Mouse (Mus musculus): ENCODE data around the gene Nt5c2.

Gene Nt5c2

GRCm38 (mm10) chr19:46897135-46897534, 117.8 kb downstream of the Nt5c2 start:
- DNase-seq (ENCODE audit: extremely low read depth, insufficient read length, low spot score), result no peak

DNA sequence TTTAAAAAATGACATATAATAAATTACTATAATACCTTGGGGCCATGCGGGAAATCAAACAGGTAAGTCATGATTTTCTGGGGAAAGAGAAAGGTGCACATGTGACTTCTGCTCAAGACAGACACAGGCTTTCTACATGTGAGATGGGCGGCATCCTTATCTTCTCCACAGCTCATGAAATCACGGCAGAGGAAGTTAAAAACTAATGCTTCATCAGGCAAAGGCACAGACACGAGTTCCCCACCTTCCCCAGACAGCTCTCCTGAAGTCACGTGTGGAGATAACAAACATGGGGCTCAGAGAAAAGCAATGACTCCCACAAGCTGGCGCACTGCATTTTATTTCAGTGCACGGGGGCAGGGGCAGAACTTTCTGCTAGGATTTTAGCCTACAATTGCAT, 121.5 kb downstream of the Nt5c2 start:
- DNase-seq (ENCODE audit: extremely low read depth, insufficient read length, low spot score), result no peak

- peak; percentile 27 for DNase-seq (ENCODE audit: extremely low read depth, insufficient read length, low spot score)
Measured at GRCm38 (mm10) chr19:46892856-46893255, 122.1 kb downstream of the Nt5c2 start.

GRCm38 (mm10) chr19:46890657-46891056, 124.3 kb downstream of the Nt5c2 start:
- no peak for DNase-seq (ENCODE audit: extremely low read depth, insufficient read length, low spot score)

DNA sequence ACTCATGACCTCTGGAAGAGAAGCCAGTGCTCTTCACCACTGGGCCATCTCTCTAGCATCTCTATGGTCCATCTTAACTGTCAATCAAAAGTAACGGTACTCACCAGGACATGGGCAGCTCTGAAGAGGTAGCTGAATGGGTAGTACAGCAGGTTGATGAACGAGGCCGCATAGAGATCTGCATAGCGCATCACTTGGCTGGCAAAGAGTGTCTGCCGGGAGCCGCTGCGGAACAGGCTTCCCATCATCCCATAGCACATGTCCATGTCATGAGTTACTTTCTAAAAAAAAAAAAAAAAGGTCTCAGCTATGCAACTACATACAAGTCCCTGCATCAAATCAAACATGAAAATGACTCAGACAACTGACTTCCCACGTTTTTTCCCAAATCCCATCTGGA, 125.3 kb downstream of the Nt5c2 start:
- DNase-seq (ENCODE audit: extremely low read depth, insufficient read length, low spot score), result no peak

DNA sequence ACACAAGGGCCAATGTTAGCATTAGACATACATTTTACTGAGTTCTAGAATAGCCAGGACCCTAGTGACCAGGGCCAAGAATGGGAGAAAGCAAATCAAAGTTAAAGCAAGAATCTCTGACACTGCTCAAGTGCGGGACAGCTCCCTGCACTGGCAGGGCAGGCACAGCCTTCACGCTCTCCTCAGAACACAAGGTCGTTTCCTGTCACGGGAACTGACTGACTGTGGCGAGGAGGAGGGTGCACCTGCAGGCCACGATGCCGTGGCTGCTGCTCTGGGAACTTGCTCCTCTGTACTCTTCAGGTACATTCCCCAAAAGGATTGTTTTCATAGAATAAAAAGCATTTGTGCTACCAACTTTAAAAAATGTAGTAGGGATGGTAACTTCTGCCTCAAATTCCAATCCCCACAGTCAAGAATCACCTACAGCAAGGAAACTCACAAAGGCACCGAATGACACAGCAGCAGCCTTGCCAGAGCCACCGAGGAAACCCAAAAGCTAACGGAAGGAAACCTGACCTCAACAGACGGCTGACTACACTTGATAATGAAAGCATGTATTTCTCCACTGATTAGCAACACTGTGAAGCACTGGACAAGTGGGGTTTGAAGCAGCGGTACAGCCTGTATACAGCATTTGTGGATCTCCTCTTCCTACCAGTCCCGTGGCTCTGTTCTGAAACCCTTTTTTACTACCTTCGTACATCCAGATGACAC, 127.0 kb downstream of the Nt5c2 start:
- no peak for DNase-seq (ENCODE audit: extremely low read depth, insufficient read length, low spot score)

- DNase-seq (ENCODE audit: extremely low read depth, insufficient read length, low spot score), result no peak
Measured at GRCm38 (mm10) chr19:46886826-46887225, 128.1 kb downstream of the Nt5c2 start.

GRCm38 (mm10) chr19:46885365-46885764, 129.6 kb downstream of the Nt5c2 start:
- DNase-seq (ENCODE audit: extremely low read depth, insufficient read length, low spot score), result no peak

GRCm38 (mm10) chr19:46879876-46880275, 135.1 kb downstream of the Nt5c2 start:
- DNase-seq (ENCODE audit: extremely low read depth, insufficient read length, low spot score), result no peak

- DNase-seq (ENCODE audit: extremely low read depth, insufficient read length, low spot score), result peak; percentile 42
Measured at GRCm38 (mm10) chr19:46878346-46878745, 136.6 kb downstream of the Nt5c2 start.

DNA sequence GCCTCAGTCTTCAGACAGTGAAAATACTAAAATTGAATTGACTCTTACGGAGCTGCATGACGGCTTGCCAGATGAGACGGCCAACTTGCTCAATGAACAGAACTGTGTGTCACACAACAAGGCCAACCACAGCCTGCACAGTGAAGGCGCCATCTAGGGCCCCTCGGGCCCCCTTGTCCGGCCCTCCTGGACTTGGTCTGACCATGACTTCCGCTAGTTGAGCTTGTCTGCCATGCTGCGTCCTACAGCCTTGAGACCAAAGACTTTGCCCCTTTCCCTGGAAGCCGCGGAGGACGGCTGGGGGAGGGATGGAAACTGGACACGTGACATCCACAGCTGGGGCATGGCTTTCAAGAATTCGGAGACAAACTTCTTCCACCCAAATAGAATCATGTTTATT, 137.1 kb downstream of the Nt5c2 start:
- DNase-seq (ENCODE audit: extremely low read depth, insufficient read length, low spot score), result no peak

DNA sequence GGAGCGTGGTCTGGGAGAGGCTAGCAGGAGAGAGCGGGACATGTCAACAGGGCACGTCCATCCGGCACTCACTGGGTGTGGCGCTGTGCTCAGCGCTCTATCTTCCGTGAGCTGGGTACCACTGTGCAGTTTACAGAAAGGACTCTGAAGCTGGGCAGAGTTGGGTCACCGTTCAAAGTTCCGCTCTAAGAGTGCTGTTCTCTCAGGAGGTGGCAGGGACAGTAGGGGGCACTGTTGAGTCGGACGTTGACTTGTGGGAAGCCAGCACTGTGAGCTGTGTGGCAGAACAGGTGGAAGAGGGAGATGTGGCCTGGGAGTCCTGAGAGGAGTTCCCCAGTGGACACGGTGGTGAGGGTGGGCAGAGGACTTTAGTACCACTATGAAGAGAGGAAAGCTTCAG, 139.2 kb downstream of the Nt5c2 start:
- DNase-seq (ENCODE audit: extremely low read depth, insufficient read length, low spot score), result peak; percentile 52

DNA sequence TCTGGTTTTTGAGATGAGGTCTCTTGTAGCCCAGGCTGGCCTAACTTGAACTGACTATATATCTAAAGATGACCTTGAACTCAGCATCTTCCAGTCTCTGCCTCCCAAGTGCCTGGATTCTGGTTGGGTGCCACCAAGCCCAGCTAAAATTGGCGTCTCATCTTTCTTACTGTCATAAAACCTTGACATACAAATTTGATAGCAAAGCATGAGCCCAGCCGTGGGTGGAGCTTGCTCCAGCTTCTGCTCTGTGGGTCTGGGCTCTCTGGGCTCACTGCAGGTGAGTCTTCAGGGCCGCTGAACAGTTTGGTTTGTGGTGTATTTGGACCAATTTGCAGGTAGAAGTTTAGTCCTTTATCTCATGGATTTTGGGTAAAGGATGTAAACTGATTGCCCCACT, 141.0 kb downstream of the Nt5c2 start:
- no peak for DNase-seq (ENCODE audit: extremely low read depth, insufficient read length, low spot score)

- DNase-seq (ENCODE audit: extremely low read depth, insufficient read length, low spot score), result no peak
Measured at GRCm38 (mm10) chr19:46871651-46872050, 143.3 kb downstream of the Nt5c2 start.

DNA sequence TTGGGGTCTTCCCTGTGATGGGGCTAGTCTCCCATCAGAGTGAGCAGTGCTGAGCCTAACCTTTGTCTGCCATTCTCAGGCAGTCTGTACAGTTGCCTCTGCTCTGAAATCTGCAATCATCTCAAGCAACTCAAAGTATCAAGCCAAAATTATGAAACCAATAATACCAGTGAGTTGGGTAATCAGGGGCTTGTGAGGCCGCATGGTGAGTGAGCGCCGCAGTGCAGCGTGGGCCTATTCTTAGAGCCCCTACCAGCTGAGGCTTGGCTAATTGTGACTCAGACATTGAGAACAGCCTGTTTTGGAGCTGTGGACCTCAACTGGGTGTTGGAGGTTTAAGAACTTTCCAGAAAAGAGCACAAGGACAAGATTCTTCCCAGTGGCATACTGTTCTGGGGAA, 143.9 kb downstream of the Nt5c2 start:
- DNase-seq (ENCODE audit: extremely low read depth, insufficient read length, low spot score), result no peak

DNA sequence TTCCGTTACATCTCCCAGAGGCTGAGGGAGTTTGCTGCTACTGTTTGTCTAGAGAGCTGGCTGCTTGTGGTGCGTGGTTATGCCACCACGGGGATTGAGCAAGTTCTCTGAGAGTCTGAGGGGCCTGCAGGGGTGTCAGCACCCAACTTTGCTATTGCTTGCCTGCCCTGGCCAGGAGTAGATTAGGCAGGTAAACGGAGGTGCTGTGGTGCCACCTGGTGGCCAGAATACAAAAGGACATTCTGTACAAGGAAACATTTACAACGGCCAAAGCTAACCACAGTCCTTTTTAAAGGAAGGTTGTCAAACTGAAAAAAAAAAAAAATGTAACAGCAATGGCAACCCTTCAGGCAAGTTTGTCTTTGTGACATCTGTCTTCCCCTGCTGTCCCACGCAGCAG, 145.4 kb downstream of the Nt5c2 start:
- peak; percentile 54 for DNase-seq (ENCODE audit: extremely low read depth, insufficient read length, low spot score)

DNA sequence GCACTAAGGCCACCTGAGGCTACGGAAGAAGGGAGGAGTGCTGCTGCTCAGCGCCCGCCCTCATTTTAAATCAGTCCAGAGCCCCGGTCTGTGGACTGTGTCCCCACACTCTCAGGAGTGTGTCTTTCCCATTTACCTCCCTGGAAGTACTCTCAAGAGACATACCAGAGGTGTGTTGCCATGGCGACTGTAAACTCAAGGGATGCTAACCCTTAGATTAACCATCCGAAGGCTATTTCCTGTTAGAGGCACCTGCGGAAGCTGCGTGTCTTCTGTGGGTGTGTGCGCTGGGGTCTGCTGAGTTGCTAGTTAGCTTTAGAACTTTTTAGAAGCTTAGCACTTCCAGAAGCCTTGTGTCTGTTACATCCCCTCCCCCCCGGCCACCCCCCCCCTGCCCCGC, 145.9 kb downstream of the Nt5c2 start:
- DNase-seq (ENCODE audit: extremely low read depth, insufficient read length, low spot score), result no peak

DNA sequence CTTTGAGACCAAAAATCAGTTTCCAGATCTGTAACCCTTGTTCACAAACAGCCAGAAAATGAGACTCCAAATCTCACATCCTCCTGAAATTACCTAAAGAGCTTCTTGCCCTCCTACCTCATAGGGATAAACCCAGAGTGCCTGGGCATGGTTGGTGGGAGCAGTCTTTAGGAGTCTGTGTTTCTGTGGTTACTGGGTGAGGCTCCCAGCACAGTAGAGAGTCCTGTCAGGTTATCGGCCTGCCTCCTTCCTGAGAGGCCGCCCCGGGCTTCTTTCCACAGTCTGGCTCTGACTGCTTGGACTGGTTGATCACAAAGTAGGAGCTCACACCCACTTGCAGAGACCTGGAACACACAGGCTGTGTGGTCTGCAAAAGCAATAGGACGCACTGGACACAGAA, 149.6 kb downstream of the Nt5c2 start:
- DNase-seq (ENCODE audit: extremely low read depth, insufficient read length, low spot score), result no peak

- no peak for DNase-seq (ENCODE audit: extremely low read depth, insufficient read length, low spot score)
Measured at GRCm38 (mm10) chr19:46864731-46865331, 150.1 kb downstream of the Nt5c2 start.

- DNase-seq (ENCODE audit: extremely low read depth, insufficient read length, low spot score), result no peak
Measured at GRCm38 (mm10) chr19:46864079-46864478, 150.9 kb downstream of the Nt5c2 start.

DNA sequence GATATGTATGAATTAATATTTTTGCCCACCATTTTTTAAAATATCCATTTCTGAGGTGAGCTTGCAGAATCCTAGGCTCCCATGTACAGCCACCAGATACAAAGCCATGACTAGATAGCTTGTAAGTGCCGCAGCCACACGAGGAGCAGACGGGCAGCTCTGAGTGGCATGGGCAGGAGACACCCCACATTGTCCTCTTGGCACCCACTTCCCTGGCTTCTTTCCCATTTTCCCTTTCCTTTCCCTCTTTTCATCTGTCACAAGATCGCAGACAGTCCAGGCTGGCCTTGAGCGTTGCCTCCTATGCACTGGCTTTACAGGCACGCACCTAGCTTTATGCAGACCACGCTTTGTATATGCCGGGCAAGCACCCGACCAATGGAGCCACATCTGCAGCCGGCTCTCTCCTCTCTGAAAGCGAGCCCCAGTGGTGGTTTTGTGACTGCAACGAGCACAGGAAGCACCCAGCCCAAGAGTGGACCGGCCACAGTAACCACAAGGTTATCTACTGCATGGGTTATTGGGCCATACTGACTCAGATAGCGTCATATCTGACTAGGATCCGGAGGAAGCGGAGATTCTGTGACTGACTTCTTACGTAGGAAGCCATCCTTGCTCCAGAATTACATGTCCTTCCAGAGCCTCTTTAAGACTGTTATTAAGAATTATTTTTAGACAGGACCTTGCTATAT, 151.6 kb downstream of the Nt5c2 start:
- DNase-seq (ENCODE audit: extremely low read depth, insufficient read length, low spot score), result no peak

GRCm38 (mm10) chr19:46862556-46862955, 152.4 kb downstream of the Nt5c2 start:
- DNase-seq (ENCODE audit: extremely low read depth, insufficient read length, low spot score), result no peak
